Mouse (Mus musculus): Measurements from ENCODE around the gene Gpr89. TPM values are rescaled to one million over a fixed set of nuclear protein-coding genes. Genes with fewer than 3 reads are reported as not detected.

Gene Gpr89
- polyA plus RNA-seq, 1 experiment from 2014 or later = 34.1 TPM

- Histone ChIP-seq H3K9me3 (ENCODE audit: control insufficient read depth, low read length) (no peaks in the 10 kb centered on the region), H3K36me3 (ENCODE audit: control insufficient read depth, insufficient read depth, low read length) (peaks cover 9% of the 10 kb centered on the region), H3K9ac (ENCODE audit: low read length) (no peak overlapping the region), H3K27me3 (ENCODE audit: control insufficient read depth, insufficient read depth, low read length) (no peaks in the 10 kb centered on the region), H3K4me2 (ENCODE audit: low read depth) (no peak overlapping the region), H3K4me1 (ENCODE audit: control insufficient read depth, insufficient read depth, low read length) (no peaks in the 10 kb centered on the region; the same call in 1 of the 2 replicates), H3K27ac (ENCODE audit: low read depth, low read length) (no peak overlapping the region), H3K4me3 (ENCODE audit: low read depth, low read length) (no peak overlapping the region)
- WGBS = 87% methylated on average over 4 of the region's 4 CpGs
- ATAC-seq (ENCODE audit: insufficient read depth, low FRiP score, low TSS enrichment) (no peak), DNase-seq (ENCODE audit: low spot score) (no peak)
Measured at GRCm38 (mm10) chr3:96880385-96880784, 24.8 kb downstream of the Gpr89 start.

- no peak for ATAC-seq (ENCODE audit: insufficient read depth, low FRiP score, low TSS enrichment)
- peaks cover 9% of the 10 kb centered on the region for H3K36me3 ChIP-seq (ENCODE audit: control insufficient read depth, insufficient read depth, low read length)
- H3K4me2 ChIP-seq (ENCODE audit: low read depth) = no peak overlapping the region
- H3K9me3 ChIP-seq (ENCODE audit: control insufficient read depth, low read length) = no peaks in the 10 kb centered on the region
- no peak overlapping the region for H3K4me3 ChIP-seq (ENCODE audit: low read depth, low read length)
- no peaks in the 10 kb centered on the region for H3K27me3 ChIP-seq (ENCODE audit: control insufficient read depth, insufficient read depth, low read length)
- H3K9ac ChIP-seq (ENCODE audit: low read length) = no peak overlapping the region
- H3K27ac ChIP-seq (ENCODE audit: low read depth, low read length) = no peak overlapping the region
- H3K4me1 ChIP-seq (ENCODE audit: control insufficient read depth, insufficient read depth, low read length) = no peaks in the 10 kb centered on the region; the same call in 1 of the 2 replicates
- DNase-seq (ENCODE audit: low spot score) = no peak
- WGBS = 92% methylated on average over 9 of the region's 9 CpGs
Measured at GRCm38 (mm10) chr3:96879536-96879935, 25.6 kb downstream of the Gpr89 start.

- H3K4me2 ChIP-seq (ENCODE audit: low read depth) = no peak overlapping the region
- no peaks in the 10 kb centered on the region; the same call in 1 of the 2 replicates for H3K4me1 ChIP-seq (ENCODE audit: control insufficient read depth, insufficient read depth, low read length)
- no peak overlapping the region for H3K4me3 ChIP-seq (ENCODE audit: low read depth, low read length)
- no peaks in the 10 kb centered on the region for H3K27me3 ChIP-seq (ENCODE audit: control insufficient read depth, insufficient read depth, low read length)
- H3K36me3 ChIP-seq (ENCODE audit: control insufficient read depth, insufficient read depth, low read length) = no peaks in the 10 kb centered on the region; the same call in 1 of the 2 replicates
- H3K9me3 ChIP-seq (ENCODE audit: control insufficient read depth, low read length) = no peaks in the 10 kb centered on the region
- ATAC-seq (ENCODE audit: insufficient read depth, low FRiP score, low TSS enrichment) (no peak), DNase-seq (ENCODE audit: low spot score) (no peak)
- H3K27ac ChIP-seq (ENCODE audit: low read depth, low read length) = no peak overlapping the region
- H3K9ac ChIP-seq (ENCODE audit: low read length) = no peak overlapping the region
- WGBS = 87% methylated on average over 7 of the region's 7 CpGs
Measured at GRCm38 (mm10) chr3:96874808-96875571, 30.2 kb downstream of the Gpr89 start.

DNA sequence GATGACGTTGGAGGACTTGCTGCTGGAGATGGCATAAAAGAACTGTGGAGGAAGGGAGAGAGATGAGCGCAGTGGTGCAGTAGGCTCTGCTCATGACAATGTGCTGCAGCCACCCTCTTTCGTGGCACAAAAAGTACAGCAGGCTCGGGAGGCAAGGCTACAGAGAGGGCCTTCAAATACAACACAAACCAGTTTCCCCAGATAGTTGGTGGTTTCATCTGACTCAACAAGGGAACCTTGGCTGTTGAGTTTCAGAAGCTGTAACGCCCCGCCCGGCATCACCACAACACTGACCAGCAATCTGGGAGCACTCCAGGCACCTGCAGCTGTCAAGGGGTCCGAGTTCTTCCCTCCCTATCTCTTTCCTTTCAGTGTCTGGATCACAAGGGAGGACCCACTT lies 32.6 kb downstream of the Gpr89 start:
- Histone ChIP-seq H3K4me2 (ENCODE audit: low read depth) (no peak overlapping the region), H3K4me1 (ENCODE audit: control insufficient read depth, insufficient read depth, low read length) (no peaks in the 10 kb centered on the region), H3K27me3 (ENCODE audit: control insufficient read depth, insufficient read depth, low read length) (no peaks in the 10 kb centered on the region), H3K27ac (ENCODE audit: low read depth, low read length) (no peak overlapping the region), H3K9ac (ENCODE audit: low read length) (no peak overlapping the region), H3K36me3 (ENCODE audit: control insufficient read depth, insufficient read depth, low read length) (no peaks in the 10 kb centered on the region; the same call in none of the 2 replicates), H3K9me3 (ENCODE audit: control insufficient read depth, low read length) (no peaks in the 10 kb centered on the region), H3K4me3 (ENCODE audit: low read depth, low read length) (no peak overlapping the region)
- 96% methylated on average over 8 of the region's 8 CpGs for WGBS
- no peak for DNase-seq (ENCODE audit: low spot score)
- ATAC-seq (ENCODE audit: insufficient read depth, low FRiP score, low TSS enrichment) = no peak

DNA sequence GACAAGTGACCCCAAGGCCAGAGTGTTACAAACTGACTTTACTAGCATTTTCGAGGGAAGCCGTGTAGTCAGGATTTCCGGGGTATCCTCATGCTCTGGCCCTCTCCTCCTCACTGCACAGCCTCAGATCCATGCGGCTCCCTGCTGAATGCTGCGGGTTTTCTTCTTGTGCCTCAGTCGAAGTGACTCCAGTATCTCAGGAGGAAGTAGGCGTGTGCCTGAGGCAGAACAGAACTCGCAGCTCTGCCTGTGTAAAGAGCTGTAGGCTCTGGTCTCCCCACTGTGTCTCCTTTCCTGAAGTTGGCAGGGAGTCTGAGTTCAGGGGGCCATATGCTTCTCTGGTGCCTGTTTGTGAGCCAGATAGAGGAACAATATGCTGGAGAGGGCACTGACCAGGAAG lies 34.1 kb downstream of the Gpr89 start:
- Histone ChIP-seq H3K27me3 (ENCODE audit: control insufficient read depth, insufficient read depth, low read length) (no peaks in the 10 kb centered on the region), H3K27ac (ENCODE audit: low read depth, low read length) (no peak overlapping the region), H3K9ac (ENCODE audit: low read length) (no peak overlapping the region), H3K4me3 (ENCODE audit: low read depth, low read length) (no peak overlapping the region), H3K4me2 (ENCODE audit: low read depth) (no peak overlapping the region), H3K4me1 (ENCODE audit: control insufficient read depth, insufficient read depth, low read length) (no peaks in the 10 kb centered on the region), H3K36me3 (ENCODE audit: control insufficient read depth, insufficient read depth, low read length) (no peaks in the 10 kb centered on the region; the same call in none of the 2 replicates), H3K9me3 (ENCODE audit: control insufficient read depth, low read length) (no peaks in the 10 kb centered on the region)
- ATAC-seq (ENCODE audit: insufficient read depth, low FRiP score, low TSS enrichment) = no peak
- DNase-seq (ENCODE audit: low spot score) = no peak
- 90% methylated on average over 8 of the region's 8 CpGs for WGBS

DNA sequence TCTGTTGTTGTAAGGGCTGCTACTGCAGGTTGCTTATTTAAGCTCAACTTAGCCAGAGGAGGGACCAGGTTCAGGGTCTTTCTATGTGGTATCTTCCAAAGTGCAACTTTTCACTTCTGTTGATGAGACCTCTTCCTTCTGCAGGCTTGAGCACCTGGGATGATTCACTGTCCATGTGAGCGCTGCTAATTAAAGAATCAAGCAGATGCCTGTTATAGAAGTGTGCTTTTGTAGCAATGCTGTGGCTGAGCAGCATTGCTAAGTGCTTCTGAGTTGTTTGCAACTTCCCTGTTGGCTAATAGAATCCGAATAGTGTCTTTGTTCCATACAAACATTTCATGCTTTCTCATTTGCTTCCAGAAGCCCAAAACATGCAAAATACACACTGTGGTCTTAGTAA lies 34.9 kb downstream of the Gpr89 start:
- H3K9me3 ChIP-seq (ENCODE audit: control insufficient read depth, low read length) = no peaks in the 10 kb centered on the region
- H3K27ac ChIP-seq (ENCODE audit: low read depth, low read length) = no peak overlapping the region
- no peaks in the 10 kb centered on the region for H3K27me3 ChIP-seq (ENCODE audit: control insufficient read depth, insufficient read depth, low read length)
- no peaks in the 10 kb centered on the region for H3K4me1 ChIP-seq (ENCODE audit: control insufficient read depth, insufficient read depth, low read length)
- no peak for DNase-seq (ENCODE audit: low spot score)
- no peak overlapping the region for H3K9ac ChIP-seq (ENCODE audit: low read length)
- no peak overlapping the region for H3K4me2 ChIP-seq (ENCODE audit: low read depth)
- no peak overlapping the region for H3K4me3 ChIP-seq (ENCODE audit: low read depth, low read length)
- no peak for ATAC-seq (ENCODE audit: insufficient read depth, low FRiP score, low TSS enrichment)
- H3K36me3 ChIP-seq (ENCODE audit: control insufficient read depth, insufficient read depth, low read length) = no peaks in the 10 kb centered on the region; the same call in none of the 2 replicates
- WGBS = 95% methylated on average over 2 of the region's 2 CpGs

- no peaks in the 10 kb centered on the region for H3K27me3 ChIP-seq (ENCODE audit: control insufficient read depth, insufficient read depth, low read length)
- H3K9me3 ChIP-seq (ENCODE audit: control insufficient read depth, low read length) = no peaks in the 10 kb centered on the region
- ATAC-seq (ENCODE audit: insufficient read depth, low FRiP score, low TSS enrichment) (no peak), DNase-seq (ENCODE audit: low spot score) (no peak)
- no peak overlapping the region for H3K27ac ChIP-seq (ENCODE audit: low read depth, low read length)
- no peak overlapping the region for H3K4me3 ChIP-seq (ENCODE audit: low read depth, low read length)
- no peak overlapping the region for H3K9ac ChIP-seq (ENCODE audit: low read length)
- H3K4me2 ChIP-seq (ENCODE audit: low read depth) = no peak overlapping the region
- 91% methylated on average over 7 of the region's 7 CpGs for WGBS
- H3K36me3 ChIP-seq (ENCODE audit: control insufficient read depth, insufficient read depth, low read length) = no peaks in the 10 kb centered on the region; the same call in 1 of the 2 replicates
- H3K4me1 ChIP-seq (ENCODE audit: control insufficient read depth, insufficient read depth, low read length) = no peaks in the 10 kb centered on the region
Measured at GRCm38 (mm10) chr3:96869091-96869490, 36.1 kb downstream of the Gpr89 start.

DNA sequence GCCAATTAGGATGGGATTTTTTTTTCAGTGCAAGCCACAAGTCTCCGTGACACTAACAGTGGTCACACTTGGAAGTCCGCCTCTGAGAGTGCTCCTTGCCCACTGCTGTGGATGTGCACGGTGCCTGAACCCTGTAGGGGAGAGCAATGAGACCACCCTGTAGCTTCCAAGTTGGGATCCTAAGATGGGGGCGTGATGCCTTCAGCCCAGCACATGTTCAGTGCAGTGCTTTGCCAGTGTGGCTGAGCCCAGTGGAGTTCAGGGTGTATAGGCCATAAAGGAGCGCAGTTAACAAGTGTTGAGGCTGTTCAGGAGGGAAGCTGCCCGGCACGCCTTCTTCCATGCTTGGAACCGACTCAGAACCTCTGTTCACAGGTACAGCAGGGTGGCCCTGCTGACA lies 36.6 kb downstream of the Gpr89 start:
- Histone ChIP-seq H3K4me1 (ENCODE audit: control insufficient read depth, insufficient read depth, low read length) (no peaks in the 10 kb centered on the region), H3K36me3 (ENCODE audit: control insufficient read depth, insufficient read depth, low read length) (no peaks in the 10 kb centered on the region; the same call in 1 of the 2 replicates), H3K27me3 (ENCODE audit: control insufficient read depth, insufficient read depth, low read length) (no peaks in the 10 kb centered on the region), H3K9ac (ENCODE audit: low read length) (no peak overlapping the region), H3K9me3 (ENCODE audit: control insufficient read depth, low read length) (no peaks in the 10 kb centered on the region), H3K4me3 (ENCODE audit: low read depth, low read length) (no peak overlapping the region), H3K4me2 (ENCODE audit: low read depth) (no peak overlapping the region), H3K27ac (ENCODE audit: low read depth, low read length) (no peak overlapping the region)
- ATAC-seq (ENCODE audit: insufficient read depth, low FRiP score, low TSS enrichment) (no peak), DNase-seq (ENCODE audit: low spot score) (no peak)
- WGBS = 93% methylated on average over 8 of the region's 8 CpGs

DNA sequence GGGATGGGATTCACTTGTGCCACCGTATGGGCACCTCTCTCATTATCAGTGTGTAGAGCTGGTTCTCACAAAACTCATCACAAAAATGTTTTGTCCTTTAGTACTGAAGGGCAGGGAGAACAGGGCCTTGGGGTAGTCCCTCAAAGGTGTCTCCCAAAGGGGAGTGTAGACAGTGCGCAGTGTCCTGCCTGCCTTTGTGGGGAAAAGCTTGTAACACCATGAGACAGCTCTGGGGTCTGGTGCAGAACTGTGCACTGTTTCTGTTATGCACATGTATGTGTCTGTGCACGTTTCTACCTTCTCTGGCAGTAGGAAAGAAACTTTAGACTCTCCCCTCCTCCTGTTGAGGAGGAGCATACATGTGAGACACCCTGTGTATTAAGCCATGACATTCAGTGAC lies 37.3 kb downstream of the Gpr89 start:
- H3K27ac ChIP-seq (ENCODE audit: low read depth, low read length) = no peak overlapping the region
- H3K9ac ChIP-seq (ENCODE audit: low read length) = no peak overlapping the region
- DNase-seq (ENCODE audit: low spot score) (no peak), ATAC-seq (ENCODE audit: insufficient read depth, low FRiP score, low TSS enrichment) (no peak)
- no peaks in the 10 kb centered on the region; the same call in 1 of the 2 replicates for H3K36me3 ChIP-seq (ENCODE audit: control insufficient read depth, insufficient read depth, low read length)
- H3K4me3 ChIP-seq (ENCODE audit: low read depth, low read length) = no peak overlapping the region
- no peaks in the 10 kb centered on the region for H3K9me3 ChIP-seq (ENCODE audit: control insufficient read depth, low read length)
- H3K4me1 ChIP-seq (ENCODE audit: control insufficient read depth, insufficient read depth, low read length) = no peaks in the 10 kb centered on the region
- no peaks in the 10 kb centered on the region for H3K27me3 ChIP-seq (ENCODE audit: control insufficient read depth, insufficient read depth, low read length)
- WGBS = 85% methylated on average over 3 of the region's 3 CpGs
- no peak overlapping the region for H3K4me2 ChIP-seq (ENCODE audit: low read depth)
